Mouse (Mus musculus) forelimb bud, embryonic 11.5 days (tissue): ENCODE data around the gene Carmil2.

Experiments used
- DNase-seq: peaks from one replicate; pipeline ENCODE4 v3.0.0-alpha.2; 2012; ENCODE audit warnings: low read depth, low spot score

The Carmil2 gene

DNA sequence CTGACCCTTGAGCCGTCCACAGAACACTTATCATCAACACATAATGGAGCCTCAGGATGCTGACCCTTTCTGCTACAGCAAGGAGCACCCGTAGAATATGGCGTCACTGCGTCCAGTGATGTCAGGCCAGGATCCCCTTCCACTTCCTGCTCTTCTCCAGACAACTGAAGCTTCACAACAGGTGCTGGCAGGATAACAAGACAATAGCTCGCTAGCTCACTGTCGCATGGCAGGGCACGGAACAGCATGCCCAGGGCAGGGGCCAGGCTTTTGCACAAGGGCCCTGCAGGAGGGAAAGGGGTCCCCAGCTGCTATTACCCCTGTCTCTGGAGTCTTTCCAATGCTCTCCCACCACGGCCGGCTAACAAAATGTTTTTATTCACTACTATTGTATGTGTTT is 36.8 kb downstream of the Carmil2 start:
- no peak for DNase-seq

DNA sequence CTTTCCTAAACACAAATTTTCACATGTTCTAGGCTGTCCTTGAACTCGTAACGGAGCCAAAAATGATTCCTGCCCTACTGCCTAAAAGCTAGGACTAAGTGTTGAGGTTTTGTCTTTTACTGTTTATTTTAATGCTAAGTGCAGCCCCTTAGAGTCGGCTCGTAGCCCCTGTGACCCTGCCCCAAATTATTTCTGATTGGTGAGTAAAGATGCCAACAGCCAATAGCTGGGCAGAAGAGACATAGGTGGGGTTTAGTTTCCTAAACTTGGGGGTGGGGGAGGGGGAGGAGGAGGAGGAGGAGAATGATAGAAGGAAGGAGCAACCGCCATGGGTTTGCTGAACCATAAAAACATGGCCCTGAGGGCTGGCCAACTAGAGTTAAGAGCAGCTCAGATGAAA is 39.7 kb downstream of the Carmil2 start:
- no peak for DNase-seq

DNA sequence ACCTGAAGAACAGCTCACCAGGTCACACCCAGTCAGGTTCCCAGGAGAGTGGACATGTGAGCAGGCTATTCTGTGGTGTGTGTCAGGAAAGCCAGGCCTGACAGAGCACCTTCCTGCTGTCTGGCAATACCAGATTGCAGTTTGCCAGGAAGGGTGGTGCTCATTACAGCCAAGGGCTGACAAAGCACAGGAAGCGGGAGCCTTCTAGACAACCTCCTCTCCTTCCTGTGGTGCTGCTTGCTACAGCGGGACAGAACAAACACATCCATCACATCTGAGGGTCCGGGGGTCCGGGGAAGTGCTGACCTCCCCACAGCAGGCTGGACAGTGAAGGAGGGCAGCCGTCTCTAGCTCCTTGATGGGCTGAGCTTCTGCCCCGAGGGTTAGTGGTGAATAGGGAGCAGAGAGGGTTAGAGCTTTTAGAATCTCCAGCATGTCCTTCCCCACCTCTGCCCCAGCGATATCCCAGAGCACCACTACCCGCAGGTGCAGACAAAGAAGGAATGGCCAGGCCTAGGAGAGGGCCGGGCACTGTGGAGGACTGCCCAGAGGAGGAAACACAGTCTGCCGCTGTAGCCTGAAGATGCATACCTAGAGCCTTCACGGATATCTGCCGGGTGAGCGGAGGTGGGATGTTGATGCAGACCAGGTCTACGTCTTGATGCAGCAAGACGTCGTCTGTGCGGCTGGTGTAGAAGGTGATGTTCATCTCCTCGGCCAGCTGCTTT is 41.5 kb downstream of the Carmil2 start:
- no peak for DNase-seq

DNA sequence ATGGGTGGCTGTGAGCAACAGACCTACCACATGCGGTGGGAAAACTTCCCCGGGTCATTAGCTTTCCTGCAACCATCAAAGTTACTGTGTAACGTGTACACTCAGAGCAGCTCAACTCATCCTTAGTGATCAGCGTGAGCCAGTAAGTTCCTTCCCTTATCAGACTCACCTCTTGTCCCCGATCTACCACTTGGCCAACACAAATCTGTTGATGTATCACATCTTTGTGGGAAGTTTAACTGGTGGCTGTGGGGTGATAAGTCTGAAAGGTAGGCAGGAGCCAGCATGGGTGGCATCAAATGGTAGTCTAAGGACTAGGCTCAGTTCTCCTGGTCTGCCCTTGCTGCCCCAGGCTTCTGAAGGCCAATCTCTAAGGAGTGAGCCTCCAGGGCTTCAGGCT is 46.1 kb downstream of the Carmil2 start:
- DNase-seq: no peak

DNA sequence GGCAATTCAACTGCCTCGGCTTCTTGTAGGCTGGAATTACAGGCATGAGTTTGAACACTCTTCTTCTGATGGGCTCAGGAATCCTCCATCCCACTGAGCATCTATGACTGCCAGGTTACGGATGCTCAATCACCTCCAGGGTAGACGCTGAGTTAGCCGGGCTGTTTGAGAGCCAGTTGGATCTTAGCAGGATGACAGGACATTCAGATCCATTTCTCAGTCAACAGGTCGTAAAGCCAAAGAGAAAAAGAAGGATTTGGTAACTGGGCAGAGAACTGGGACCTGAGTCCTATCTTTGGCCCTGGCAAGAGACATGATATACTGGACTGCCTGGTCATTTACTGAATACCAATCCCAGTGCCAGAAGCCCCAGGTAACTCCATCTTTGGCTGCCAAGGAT is 53.1 kb downstream of the Carmil2 start:
- DNase-seq: no peak

DNA sequence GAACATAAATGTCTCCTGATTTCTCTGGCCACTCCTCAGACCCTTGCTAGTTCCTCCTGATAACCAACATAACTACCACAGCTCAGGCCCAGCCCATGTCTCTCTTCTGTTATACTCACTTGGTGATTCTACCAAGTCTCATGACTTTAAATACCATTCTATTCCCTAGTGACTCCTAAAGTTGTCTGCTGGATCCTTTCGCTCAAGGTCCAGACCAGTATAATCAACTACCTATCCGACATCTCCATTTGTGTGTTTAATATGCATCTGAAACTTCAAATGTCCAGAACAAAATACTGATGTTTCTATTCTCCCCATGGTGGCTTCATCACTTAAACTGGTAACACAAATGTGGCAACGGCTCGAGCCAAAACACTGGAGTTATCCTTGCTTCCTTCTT is 57.2 kb downstream of the Carmil2 start:
- DNase-seq: no peak
